8 mouse cellular contexts compared by ENCODE assay signal in genomic region chr6:118196751-118197439, GRCm38 (mm10). TPM values are rescaled to one million over a fixed set of nuclear protein-coding genes. Genes with fewer than 3 reads are reported as not detected.
A peak's percentile ranks its signal among the peaks of the same experiment; 100 is the strongest.
DNase-seq lines count a peak whose midpoint lies in the region; ATAC-seq and TF ChIP-seq lines count a peak whose summit lies in the region.

No protein-coding gene starts in this region.

- H3K27ac ChIP-seq in hindbrain, embryonic 13.5 days = peak overlapping the region; percentile 55
- no peak overlapping the region for H3K27ac ChIP-seq in liver, embryonic 12.5 days
- no peak overlapping the region for H3K27ac ChIP-seq in midbrain, postnatal 0 days (ENCODE audit: low read depth, low read length)

- no peak for TF ChIP-seq CTCF in midbrain, postnatal 0 days (IDR thresholded peaks at IDR 0.05)

- no peaks in the 10 kb centered on the region for H3K36me3 ChIP-seq in hindbrain, embryonic 13.5 days
- H3K36me3 ChIP-seq in liver, embryonic 12.5 days = no peaks in the 10 kb centered on the region
- no peaks in the 10 kb centered on the region for H3K36me3 ChIP-seq in midbrain, postnatal 0 days (ENCODE audit: insufficient read depth, low read length)

- peak overlapping the region; percentile 71 for H3K4me3 ChIP-seq in hindbrain, embryonic 13.5 days
- peak overlapping the region; percentile 48 for H3K4me3 ChIP-seq in liver, embryonic 12.5 days
- H3K4me3 ChIP-seq in midbrain, postnatal 0 days (ENCODE audit: low read depth, low read length) = peak overlapping the region; percentile 78

- H3K4me2 ChIP-seq in hindbrain, embryonic 13.5 days = peak overlapping the region; percentile 98
- H3K4me2 ChIP-seq in liver, embryonic 12.5 days = peak overlapping the region; percentile 68
- H3K4me2 ChIP-seq in midbrain, postnatal 0 days (ENCODE audit: low read depth, low read length, poor library complexity, severe bottlenecking) = peak overlapping the region; percentile 99

- no peaks in the 10 kb centered on the region for H3K9me3 ChIP-seq in hindbrain, embryonic 13.5 days
- H3K9me3 ChIP-seq in liver, embryonic 12.5 days (replicated peaks) = no peaks in the 10 kb centered on the region
- no peaks in the 10 kb centered on the region for H3K9me3 ChIP-seq in midbrain, postnatal 0 days (ENCODE audit: low read length)

- peak overlapping the region; percentile 74 for H3K9ac ChIP-seq in hindbrain, embryonic 13.5 days
- no peak overlapping the region for H3K9ac ChIP-seq in liver, embryonic 12.5 days
- H3K9ac ChIP-seq in midbrain, postnatal 0 days (replicated peaks; ENCODE audit: low read length, poor library complexity, severe bottlenecking) = peak overlapping the region; percentile 59

- WGBS in hindbrain, embryonic 13.5 days = 0% methylated on average over 62 of the region's 84 CpGs
- 2% methylated on average over 84 of the region's 84 CpGs for WGBS in liver, embryonic 12.5 days (ENCODE audit: insufficient replicate concordance)
- under 1% methylated on average over 63 of the region's 84 CpGs for WGBS in midbrain, postnatal 0 days

- H3K4me1 ChIP-seq in hindbrain, embryonic 13.5 days (replicated peaks) = peaks cover 29% of the 10 kb centered on the region
- H3K4me1 ChIP-seq in liver, embryonic 12.5 days = 0 out of 2 replicates have a peak, but pooled peaks cover 8% of the 10 kb centered on the region
- no peaks in the 10 kb centered on the region for H3K4me1 ChIP-seq in midbrain, postnatal 0 days (ENCODE audit: insufficient read depth, low read length)

- DNase-seq in layer of hippocampus, postnatal 36 days = peak; percentile 21 to 22
- no peak for DNase-seq in layer of hippocampus, adult 18-20 months (ENCODE audit: low spot score in 2 of 2)
- DNase-seq in cerebellum, adult 9-10 months = peak; percentile 13
- DNase-seq in gastrocnemius, adult 18-20 months (ENCODE audit: low spot score) = peak; percentile 47
- DNase-seq in midbrain, postnatal 0 days (ENCODE audit: low spot score) = peak; percentile 35

- ATAC-seq in hindbrain, embryonic 13.5 days (ENCODE audit: low FRiP score) = peak; percentile 71
- ATAC-seq in liver, embryonic 12.5 days = 0 out of 2 replicates have a peak, but pooled peaks have one; percentile 27
- ATAC-seq in midbrain, postnatal 0 days (ENCODE audit: low FRiP score) = peak; percentile 53
- ATAC-seq in inflammation-experienced regulatory T-cells, adult 6 months = no peak

- H3K27me3 ChIP-seq in hindbrain, embryonic 13.5 days = peaks cover 83% of the 10 kb centered on the region
- peaks cover 97% of the 10 kb centered on the region for H3K27me3 ChIP-seq in liver, embryonic 12.5 days (replicated peaks)
- H3K27me3 ChIP-seq in midbrain, postnatal 0 days (ENCODE audit: insufficient read depth, low read length) = peaks cover 35% of the 10 kb centered on the region

RNA-seq across cellular contexts. Expression of gene Ret, which starts 0.6 kb away (rescaled TPM):
- 1 to 10 TPM; 3.2 to 3.6 TPM for total RNA-seq in layer of hippocampus, postnatal 36 days (2021)
- total RNA-seq in layer of hippocampus, adult 18-20 months (2021) = 1 to 10 TPM; 2.7 to 3.7 TPM
- total RNA-seq in gastrocnemius, adult 18-20 months (2021) = 1 to 10 TPM; 3.4 to 4.7 TPM
- polyA plus RNA-seq in hindbrain, embryonic 13.5 days (2015; fragmentation: Nextera tagmentation; extraction: Ambion mirVana) = 8.7 and 9.1 TPM in 2 replicates
- 0.45 TPM in 1 of 2 replicates, not detected in the other for polyA plus RNA-seq in liver, embryonic 12.5 days (2016; fragmentation: Nextera tagmentation; extraction: Ambion mirVana)
- 24.6 and 27.1 TPM in 2 replicates for total RNA-seq in midbrain, postnatal 0 days (2014; rRNA removed)
- 7.1 and 8.5 TPM in 2 replicates for polyA plus RNA-seq in midbrain, postnatal 0 days (2015; fragmentation: Nextera tagmentation; extraction: Ambion mirVana)
- polyA plus RNA-seq in inflammation-experienced regulatory T-cells, adult 6 months (2017; shearing (Covaris generic)) = under 1 TPM; 0.23 to 0.91 (median 0.40) TPM

RNA-seq across cellular contexts. Expression of gene Csgalnact2, which starts 58.0 kb away (rescaled TPM):
- total RNA-seq in layer of hippocampus, postnatal 36 days (2021) = 10 to 100 TPM; 10.5 to 11.7 TPM
- total RNA-seq in layer of hippocampus, adult 18-20 months (2021) = 10 to 100 TPM; 11.0 to 12.7 TPM
- 10 to 100 TPM; 28.6 to 30.2 TPM for total RNA-seq in gastrocnemius, adult 18-20 months (2021)
- polyA plus RNA-seq in hindbrain, embryonic 13.5 days (2015; fragmentation: Nextera tagmentation; extraction: Ambion mirVana) = 9.2 and 9.5 TPM in 2 replicates
- 9.4 and 9.6 TPM in 2 replicates for polyA plus RNA-seq in liver, embryonic 12.5 days (2016; fragmentation: Nextera tagmentation; extraction: Ambion mirVana)
- 13.0 and 15.8 TPM in 2 replicates for total RNA-seq in midbrain, postnatal 0 days (2014; rRNA removed)
- 10.8 and 11.0 TPM in 2 replicates for polyA plus RNA-seq in midbrain, postnatal 0 days (2015; fragmentation: Nextera tagmentation; extraction: Ambion mirVana)
- 1 to 10 TPM; 7.1 to 8.5 (median 8.1) TPM for polyA plus RNA-seq in inflammation-experienced regulatory T-cells, adult 6 months (2017; shearing (Covaris generic))

Comparison
In these comparisons a context has a peak if more than half of its experiments do, and no peak if none do; other contexts are left out.
1. DNase-seq: peak in layer of hippocampus, postnatal 36 days (2 of 2), cerebellum, adult 9-10 months (single experiment), gastrocnemius, adult 18-20 months (single experiment) and midbrain, postnatal 0 days (single experiment); none in layer of hippocampus, adult 18-20 months (0 of 2).
2. Peak in every context shown above with its lines, with median percentiles within 50 percentile points of each other: H3K4me2 ChIP-seq and H3K4me3 ChIP-seq.